Mouse (Mus musculus) subcutaneous adipose tissue, adult 2 months (tissue): Measurements from ENCODE around the gene Zfp597. TPM values are rescaled to one million over a fixed set of nuclear protein-coding genes. Genes with fewer than 3 reads are reported as not detected.

Experiments
- polyA plus RNA-seq: library from polyadenylated mRNA; depleted of rRNA; stranded (reverse); fragments of >200 nt; gene quantifications from 2 replicates; pipeline ENCODE4 v1.2.3, GENCODE M21; 2012; ENCODE audit warnings: low replicate concordance; rRNA removed

Gene Zfp597
- polyA plus RNA-seq: 2.4 and 3.6 TPM in 2 replicates

DNA sequence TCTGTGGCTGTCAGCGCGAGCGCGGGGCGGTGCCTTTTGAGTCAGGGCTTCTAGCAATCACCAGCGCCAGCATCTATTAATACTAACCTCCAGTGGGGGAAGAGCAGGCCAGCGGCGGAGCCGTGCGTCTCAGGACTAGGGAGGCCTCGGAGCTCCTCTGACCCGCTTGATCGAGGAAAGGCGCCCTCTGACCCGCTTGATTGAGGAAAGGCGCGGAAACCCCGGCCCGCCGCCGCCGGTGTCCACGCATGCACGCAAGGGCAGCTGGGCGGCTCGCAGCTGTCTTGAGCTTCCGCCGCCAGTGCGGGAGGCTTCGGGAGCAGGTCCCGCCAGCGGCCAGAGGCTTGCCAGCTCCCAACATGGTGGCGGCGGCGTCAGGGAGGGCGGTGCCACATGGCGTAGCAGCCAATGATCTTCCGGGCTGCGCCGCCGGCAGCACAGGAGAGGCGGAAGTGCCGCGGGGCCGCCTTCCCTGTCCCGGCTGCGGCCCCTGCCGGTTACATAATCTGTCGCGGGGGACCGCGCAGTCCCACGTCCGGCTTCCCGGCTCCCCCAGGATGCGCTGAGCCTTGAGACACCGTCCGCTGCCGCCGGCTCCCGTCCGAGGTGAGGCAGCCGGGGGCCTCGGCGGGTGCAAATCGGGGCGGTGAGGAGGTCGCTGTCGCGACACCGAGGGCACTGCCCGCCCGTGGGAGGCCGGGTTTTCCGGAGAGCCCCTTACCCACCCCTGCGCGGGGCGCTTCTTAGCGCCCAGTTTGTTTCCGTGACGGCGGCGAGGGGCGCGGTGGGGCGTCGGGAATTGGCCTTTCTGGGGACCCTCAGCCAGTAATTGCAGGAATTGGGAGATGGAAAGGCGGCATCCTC lies at the start of gene Zfp597, which contains the start of gene Gm20695:
Zfp597 (minus strand) TSS at position 361 of the 864 bp plus-strand sequence.
Gm20695 (plus strand) TSS at position 448 of the 864 bp plus-strand sequence.

DNA sequence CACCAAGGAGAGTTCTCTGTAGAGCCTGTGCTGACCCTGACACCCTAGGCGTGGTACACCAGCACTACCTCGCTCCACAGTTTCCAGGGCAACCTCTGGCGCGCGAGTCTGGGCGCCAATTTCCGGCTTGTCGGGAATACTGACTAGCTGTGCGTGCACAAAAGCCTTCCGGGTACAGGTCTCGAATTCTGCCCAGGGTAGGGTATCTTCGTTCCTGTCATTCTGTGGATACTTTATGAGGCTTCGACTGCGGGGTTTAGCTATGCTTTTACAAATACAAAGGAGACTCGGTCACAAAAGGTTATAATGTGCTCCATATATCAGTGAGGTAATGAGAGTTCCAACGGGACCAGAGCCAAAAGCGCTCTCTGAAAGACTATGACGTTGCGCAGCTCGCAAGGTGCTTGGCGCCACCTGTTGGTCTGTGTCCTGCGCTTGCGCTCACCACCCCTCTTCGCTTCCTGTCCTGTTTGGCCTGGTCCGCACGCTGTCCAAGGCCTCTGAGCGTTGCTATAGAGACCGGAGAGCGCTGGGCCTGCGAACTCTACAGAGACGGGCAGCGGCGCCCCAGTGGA lies 24.3 kb upstream of the Zfp597 start, which contains the start of the genes 1700037C18Rik and Cluap1:
1700037C18Rik (minus strand) TSS at position 153 of the 575 bp plus-strand sequence.
Cluap1 (plus strand) TSS at position 265 of the 575 bp plus-strand sequence.

DNA sequence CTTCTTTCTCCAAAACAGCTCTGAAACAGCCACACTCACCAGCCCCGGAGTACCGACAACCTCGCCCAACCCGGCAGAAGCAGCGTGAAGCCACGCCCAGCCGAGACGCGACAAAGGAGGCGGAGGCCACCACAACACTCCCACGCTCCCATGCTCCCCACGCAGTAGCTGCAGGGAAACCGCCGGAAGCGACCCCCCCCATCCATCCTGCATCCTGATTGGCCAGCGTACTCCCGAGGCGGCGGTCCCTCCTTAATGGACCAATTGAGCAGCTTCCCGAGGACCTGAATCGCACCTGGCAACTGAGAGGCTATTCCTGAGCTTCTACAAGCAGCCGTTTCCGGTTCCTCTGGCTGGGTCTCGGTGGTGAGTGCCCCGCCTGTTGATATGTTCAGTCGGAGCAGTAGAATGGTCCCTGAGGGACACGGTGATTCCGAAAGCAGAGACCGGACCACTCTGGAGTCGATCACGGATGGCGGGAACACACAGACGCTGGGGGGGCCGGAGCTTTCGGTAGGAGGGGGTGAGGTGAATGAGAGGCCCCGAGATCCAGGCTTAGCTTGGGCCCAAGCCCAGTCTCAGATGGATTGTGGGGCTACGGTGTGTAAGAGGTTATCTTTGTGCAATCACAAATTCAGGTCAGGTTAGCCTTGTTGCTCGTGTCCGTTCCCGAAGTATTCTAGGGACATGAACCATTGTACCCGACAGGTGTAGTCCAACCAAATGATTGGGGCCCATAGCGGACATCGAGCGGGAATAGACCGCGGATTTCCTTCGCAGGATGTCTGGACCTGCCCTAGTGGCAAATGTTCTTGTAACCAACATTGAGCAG lies 11.9 kb downstream of the Zfp597 start, which contains the start of gene Naa60:
Naa60 (plus strand) TSS at position 160 of the 832 bp plus-strand sequence.

DNA sequence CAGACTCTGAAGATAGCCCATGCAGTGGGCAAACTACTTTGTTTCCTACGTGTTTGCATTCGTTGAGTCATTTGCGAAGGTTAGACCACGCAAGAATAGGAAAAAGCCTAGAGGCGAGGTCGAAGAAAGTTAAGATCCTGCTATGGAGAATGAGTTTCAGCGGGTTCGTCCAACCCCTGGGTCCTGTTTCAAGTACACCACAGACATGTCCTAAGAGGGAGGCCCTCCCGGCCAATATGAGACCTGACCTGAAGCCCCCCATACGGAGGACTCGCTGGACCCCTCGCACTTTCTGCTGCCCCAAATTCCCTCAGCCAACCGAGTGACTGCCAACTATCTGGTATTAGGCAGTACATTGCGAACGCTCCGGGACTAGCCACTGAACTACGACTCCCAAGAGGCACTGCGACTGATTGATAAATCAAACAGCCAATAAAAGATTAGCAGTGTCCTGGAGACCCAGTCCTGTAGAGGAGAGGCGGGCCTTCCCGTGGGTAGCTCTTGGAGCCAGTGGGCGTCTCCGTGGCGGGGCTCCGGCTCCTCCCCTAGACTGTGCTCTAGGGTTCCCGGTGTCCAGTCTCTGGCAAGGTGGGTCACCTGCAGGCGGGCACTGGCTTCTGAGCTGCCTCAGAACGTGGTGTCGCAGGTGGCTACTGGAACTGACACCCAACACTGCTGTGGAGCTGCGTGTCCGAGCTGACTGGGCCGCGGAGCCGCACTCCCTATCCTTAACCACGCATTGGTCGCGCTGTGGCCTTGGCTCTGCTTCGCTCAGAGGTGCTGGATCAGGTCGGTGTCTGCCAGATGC lies 37.4 kb downstream of the Zfp597 start, which contains the start of gene Zfp174:
Zfp174 (plus strand) TSS at position 558 of the 808 bp plus-strand sequence.

DNA sequence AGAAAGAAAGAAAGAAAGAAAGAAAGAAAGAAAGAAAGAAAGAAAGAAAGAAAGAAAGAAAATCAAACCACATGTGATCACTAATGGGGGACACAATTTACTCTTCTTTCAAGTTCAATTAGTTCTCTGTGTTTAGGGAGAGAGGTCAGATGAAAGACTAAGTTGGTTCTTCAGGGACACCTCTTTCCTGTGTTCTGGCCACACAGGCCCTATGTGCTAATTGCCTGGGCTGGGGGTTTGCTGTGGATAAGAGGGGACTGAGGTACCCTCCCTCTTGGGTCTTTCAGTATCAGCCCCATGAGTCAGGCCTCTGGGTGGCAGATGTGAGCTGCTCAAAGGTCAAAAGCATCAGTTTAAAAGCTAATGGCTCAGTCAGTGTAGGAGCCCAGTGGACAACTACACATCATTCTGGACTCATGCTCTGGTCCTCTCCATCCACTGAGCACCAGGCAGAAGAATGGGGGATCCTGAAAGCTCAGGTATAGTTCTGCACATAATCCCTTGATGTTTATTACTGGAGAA lies 53.7 kb downstream of the Zfp597 start, which contains the start of gene Olfr15:
Olfr15 (plus strand) TSS at position 291 of the 522 bp plus-strand sequence.

Other genes starting within 250 kb of the Zfp597 start
- 0.14 and 0.45 TPM in 2 replicates for gene Mefv, start 166.5 kb downstream of the Zfp597 start, polyA plus RNA-seq
- gene Zfp263, start 140.5 kb downstream of the Zfp597 start, polyA plus RNA-seq: 6.2 and 12.8 TPM in 2 replicates
- gene Olfr15, start 53.7 kb downstream of the Zfp597 start, polyA plus RNA-seq: not detected in 2 replicates
- gene Zfp174, start 37.3 kb downstream of the Zfp597 start, polyA plus RNA-seq: 1.7 TPM in 2 replicates
- gene Naa60, start 12.2 kb downstream of the Zfp597 start, polyA plus RNA-seq: 74.6 and 92.9 TPM in 2 replicates
- gene Gm20695, start 87 bp upstream of the Zfp597 start, polyA plus RNA-seq: 0.29 TPM in 1 of 2 replicates, not detected in the other
- 7.1 and 7.5 TPM in 2 replicates for gene 1700037C18Rik, start 24.1 kb upstream of the Zfp597 start, polyA plus RNA-seq
- gene Cluap1, start 24.2 kb upstream of the Zfp597 start, polyA plus RNA-seq: 3.5 and 9.6 TPM in 2 replicates
- 2.2 and 4.0 TPM in 2 replicates for gene Nlrc3, start 92.1 kb upstream of the Zfp597 start, polyA plus RNA-seq
- gene Slx4, start 119.2 kb upstream of the Zfp597 start, polyA plus RNA-seq: 12.5 and 29.1 TPM in 2 replicates
- gene Dnase1, start 152.4 kb upstream of the Zfp597 start, polyA plus RNA-seq: 0.06 TPM in 2 replicates
- 141 and 173 TPM in 2 replicates for gene Trap1, start 193.3 kb upstream of the Zfp597 start, polyA plus RNA-seq